Mouse (Mus musculus) thymus, adult 2 months (tissue): ENCODE measurements at regions not wholly inside any gene's neighbourhood (a gene's known extent, or its start where the extent isn't known, plus 50 kb on each side); places are given as distances from the start of the nearest gene placed in this dataset.

Experiments used
- CTCF ChIP-seq: fragments of 200-500 bp; IDR thresholded peaks from 2 replicates; pipeline ENCODE4 v1.5.1; 2012; ENCODE audit warnings: mild to moderate bottlenecking, control low read depth, low read length, moderate library complexity, borderline replicate concordance; ENCODE audit not compliant: control insufficient read depth, poor library complexity, insufficient read depth; ENCODE audit errors: extremely low read depth
- POLR2A ChIP-seq: fragments of 200-500 bp; IDR thresholded peaks from 2 replicates; pipeline ENCODE4 v1.6.1; 2012; ENCODE audit warnings: mild to moderate bottlenecking, low read length, control low read depth, moderate library complexity; ENCODE audit not compliant: control insufficient read depth, poor library complexity, insufficient read depth; ENCODE audit errors: extremely low read depth

DNA sequence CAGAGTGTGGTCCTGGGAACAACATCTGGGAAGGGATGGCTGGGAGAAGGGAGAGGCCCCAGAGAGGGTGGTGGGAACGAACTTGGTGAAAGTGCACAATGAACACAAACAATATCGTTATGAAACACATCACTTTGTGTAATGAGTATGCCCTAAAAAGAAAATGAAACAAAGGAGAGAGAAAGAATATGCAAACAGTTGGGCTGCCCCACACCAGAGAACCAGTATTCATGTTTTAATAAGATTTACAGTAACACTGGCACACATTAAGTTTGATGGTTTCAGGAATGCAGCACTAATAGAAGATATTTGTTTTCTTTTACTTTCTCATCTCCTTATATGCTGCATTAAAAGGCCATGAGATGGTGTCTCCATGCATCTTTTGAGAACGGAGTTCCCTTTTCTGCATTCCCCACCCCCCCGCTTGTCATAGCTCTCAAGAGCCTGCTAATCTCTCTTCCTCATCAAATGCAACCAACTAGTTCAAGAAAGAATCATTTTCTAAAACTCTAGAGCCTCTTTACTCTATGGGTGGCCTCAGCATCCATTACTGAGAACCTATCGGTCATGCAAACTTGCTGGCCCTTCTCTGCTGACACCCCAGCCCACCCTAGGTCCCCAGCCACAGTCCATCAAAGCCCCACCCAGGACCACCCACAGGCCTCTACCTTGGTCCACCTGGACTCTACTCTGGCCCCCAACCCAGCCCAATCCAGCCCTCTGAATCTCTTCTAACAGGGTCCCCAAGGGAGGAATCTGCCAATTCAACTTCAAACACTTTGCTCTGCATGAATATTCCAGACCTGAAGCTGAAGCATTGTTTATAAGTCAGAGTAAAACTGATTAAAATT lies 379.0 kb upstream of the Nrp1 start:
- no peak for TF ChIP-seq POLR2A
- no peak for TF ChIP-seq CTCF
